Mouse (Mus musculus): ENCODE measurements around the gene Rps6kc1.
A peak's percentile ranks its signal among the peaks of the same experiment; 100 is the strongest.

The Rps6kc1 gene

DNA sequence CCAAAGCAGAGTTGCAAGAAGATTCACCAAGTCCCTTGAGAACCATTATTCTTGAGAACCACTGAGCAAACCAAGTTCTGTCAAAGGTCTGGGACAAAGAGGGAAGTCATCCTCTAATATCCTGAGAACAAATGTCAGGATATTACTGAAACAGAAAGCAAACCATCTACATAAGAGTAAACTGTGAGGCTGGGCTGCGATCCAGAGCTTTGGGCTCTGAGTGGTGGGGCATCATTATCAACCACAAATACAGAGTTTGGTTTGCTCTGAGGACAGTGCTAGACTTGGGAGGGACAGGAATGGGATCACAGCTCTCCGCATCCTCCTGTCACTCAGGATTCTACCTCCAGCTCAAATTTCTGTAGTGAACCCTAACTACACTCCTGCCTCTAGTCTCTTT lies 144.8 kb downstream of the Rps6kc1 start:
- DNase-seq (ENCODE audit: low spot score in 2 of 2): no peak

DNA sequence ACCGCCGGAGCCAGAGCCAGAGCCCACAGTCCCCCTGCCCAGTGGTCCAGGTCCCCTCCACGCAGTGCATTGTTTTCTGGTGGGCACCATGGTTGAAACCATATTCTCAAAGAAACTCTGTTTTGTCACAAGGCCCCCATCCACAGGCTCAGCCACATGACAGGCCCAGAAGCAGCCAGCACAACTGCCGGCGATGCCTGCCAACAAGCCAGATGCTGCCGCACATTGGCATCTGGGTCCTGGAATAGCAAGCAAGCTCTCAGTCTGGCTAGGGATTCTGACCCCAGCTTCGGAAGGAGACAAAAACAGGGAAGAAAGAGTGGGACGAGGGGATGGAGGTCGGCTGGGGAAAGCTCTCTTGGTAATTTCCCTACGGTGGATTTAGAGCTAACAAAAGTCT lies 147.8 kb downstream of the Rps6kc1 start:
- peak; percentile 70 to 72 for DNase-seq (ENCODE audit: low spot score in 2 of 2)

DNA sequence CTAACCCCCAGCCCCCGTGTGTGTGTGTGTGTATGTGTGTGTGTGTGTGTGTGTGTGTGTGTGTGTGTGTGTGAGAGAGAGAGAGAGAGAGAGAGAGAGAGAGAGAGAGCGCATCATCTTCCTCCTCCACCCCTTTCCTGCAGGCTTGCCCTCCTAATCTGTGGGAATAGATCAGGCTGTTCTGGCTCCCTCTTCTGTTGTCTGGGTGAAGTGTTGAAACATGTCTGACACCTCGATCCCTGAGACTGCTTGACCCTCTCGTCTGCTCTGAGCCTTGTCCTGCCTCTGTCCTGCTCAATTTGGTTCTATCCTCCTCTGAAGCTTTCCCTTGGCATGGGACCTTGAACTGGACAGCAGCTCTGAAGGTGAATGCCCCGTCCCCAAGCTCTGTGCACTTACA lies 149.8 kb downstream of the Rps6kc1 start:
- DNase-seq (ENCODE audit: low spot score in 2 of 2): no peak

DNA sequence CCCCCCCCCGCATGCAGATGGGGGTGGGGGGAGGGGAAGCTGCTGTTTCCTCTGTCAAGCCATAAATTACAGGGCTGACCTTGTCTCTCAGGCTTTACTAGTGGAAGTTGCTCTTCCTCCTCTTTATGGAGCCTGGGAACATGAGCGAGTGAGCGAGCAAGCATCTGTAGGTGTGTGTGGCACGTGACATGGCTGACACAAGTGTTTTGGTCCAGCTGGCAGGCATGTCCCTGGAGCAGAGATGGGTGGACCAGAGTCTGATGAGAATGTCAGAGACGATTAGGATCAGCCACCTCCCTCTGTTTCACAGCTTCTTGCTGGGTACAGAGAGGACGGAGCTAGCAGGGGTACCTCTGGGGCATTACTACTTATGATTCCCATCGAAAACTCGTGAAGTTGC lies 153.7 kb downstream of the Rps6kc1 start:
- no peak for DNase-seq (ENCODE audit: low spot score in 2 of 2)

DNA sequence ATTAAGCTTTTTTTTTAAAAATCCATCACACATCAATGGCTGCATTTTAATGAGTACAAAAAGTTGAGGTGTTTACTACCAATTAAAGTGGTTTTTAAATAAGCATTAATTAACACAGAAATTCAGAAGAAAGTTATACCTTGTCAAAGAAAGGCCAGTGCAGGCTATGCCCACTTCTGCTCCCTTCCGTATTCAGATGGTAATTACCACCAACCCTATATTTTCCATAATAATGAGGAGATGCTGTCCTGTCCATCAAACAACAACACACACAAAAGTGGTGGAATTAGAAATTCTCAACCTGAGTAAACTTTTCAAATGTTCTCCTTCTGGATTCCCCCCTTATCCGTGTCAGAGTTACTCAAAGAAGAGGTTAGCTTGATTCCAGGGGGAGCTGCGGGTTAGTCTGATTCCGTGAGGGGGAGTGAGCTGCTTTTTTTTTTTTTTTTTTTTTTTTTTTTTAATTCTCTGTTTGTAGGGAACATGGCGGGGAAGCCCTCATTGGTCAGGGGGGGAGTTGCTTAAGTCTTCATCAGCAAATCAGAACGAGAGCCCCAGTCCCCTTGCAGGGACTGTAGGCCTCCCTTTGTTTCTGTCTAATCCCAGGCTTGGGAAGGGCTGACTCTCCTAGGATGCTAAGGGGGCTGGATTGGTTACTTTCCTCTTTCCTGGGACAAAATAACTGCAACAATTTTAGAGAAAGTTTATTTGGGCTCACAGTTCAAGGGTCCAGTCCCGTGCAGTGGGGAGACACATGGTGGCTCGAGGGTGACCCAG lies 159.6 kb downstream of the Rps6kc1 start:
- no peak for DNase-seq (ENCODE audit: low spot score in 2 of 2)

DNA sequence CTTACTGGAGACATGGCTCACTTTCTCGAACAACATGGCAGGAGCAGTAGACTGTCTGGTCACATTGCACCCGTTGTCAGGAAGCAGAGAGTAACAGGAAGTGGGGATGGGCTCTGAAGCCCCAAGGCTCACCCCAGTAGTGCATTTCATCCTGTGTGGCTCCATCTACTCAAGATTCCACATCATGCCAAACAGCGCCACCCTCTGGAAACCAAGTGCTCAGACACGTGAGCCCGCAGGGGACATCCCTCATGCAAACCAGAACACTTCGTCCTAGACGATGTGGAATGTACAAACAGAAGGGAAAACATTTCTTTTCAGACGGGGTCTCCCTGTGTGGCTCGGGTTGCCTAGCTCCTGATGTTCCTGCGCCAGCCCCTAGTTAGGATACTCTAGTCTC lies 162.6 kb downstream of the Rps6kc1 start:
- DNase-seq (ENCODE audit: low spot score in 2 of 2): no peak

DNA sequence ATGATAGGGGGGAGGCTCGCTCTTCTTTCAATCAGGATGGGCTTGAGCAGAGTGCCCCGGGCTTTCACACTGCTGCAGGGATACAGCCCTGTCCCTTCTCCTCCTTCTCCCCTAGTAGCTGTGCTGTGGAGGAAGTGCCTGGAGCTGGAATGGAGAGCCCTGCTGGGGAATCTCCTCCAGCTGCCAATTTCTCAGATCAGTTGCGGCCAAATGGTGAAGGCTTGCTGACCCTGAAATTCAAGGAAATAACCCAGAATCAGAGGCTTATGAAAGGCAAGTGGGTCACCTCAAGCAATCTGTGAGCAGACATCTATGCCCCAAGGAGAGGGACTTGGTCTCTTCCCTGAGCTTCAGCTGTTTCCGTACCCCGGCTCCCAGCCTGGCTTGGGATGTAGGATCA lies 170.1 kb downstream of the Rps6kc1 start:
- DNase-seq (ENCODE audit: low spot score in 2 of 2): no peak

DNA sequence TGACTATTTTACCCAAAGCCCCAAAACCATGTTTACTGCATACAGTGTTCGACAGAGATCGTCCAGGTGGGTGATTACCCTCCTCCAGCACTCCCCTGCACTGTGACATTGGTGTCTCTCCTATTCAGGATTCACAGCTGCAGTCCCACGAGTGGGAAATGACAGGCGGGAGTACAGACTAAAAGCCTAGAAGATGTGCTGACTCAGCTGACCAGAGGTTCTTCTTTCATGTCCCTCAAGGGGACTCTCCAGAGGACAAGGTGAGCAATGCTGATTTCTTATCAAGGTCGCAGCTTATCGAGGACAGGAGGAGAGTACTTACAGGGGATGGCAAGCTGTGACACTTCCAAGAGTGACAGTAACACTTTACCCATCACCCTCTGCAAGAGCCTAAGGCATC lies 178.8 kb downstream of the Rps6kc1 start:
- no peak for DNase-seq (ENCODE audit: low spot score in 2 of 2)

DNA sequence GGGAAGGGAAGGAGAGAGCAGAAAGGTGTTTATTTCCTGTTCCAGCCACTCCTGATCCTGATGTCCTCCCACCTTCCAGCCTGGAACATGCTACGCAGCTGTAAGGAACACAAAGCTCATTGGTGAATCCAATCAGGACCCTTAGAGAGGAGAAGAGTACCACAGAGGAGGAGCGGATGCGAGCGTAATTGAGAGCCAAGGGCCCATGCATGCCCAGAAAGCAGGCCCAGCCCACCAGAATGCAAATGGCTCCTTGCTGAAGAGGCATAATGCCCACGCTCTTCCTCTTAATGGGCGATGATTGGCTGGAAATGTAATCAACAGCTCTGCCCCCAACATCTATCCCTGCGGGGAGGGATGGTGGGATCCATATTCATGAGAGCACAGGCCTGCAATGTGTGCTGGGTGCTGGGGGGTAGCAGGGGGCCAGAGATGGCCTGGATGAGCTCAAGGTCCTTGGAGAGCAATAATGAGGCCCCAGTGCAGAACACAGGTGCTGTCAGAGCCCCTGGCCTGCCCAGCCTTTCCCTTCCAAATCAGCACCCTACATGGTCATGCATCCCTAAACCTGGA lies 182.0 kb downstream of the Rps6kc1 start:
- DNase-seq (ENCODE audit: low spot score in 2 of 2): peak; percentile 44 to 70

DNA sequence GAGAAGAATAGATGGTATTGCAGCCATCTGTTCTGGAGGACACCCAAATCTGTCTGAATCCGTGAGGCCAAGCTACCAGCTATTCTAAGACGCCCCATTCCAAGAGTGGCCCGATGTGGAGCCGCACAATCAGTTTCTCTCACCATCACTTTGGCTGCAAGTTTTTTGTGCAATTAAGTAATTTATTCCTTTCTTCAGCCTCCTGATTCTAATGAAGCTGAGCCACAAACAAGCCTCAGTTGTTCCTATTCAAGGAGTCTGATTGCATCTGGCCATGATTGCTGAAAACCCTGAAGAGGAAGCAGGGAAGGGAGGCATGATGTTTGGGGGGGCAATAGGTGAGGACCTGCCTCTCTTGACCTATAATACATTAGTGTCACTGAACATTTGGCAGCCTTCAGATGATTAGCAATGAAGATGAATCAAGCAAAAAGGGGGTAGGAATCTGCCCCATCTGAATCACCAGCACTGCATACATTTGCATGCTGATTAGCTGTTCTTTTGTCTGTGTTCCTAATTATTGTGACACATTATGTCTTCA lies 183.4 kb downstream of the Rps6kc1 start:
- peak; percentile 45 to 68 for DNase-seq (ENCODE audit: low spot score in 2 of 2)

DNA sequence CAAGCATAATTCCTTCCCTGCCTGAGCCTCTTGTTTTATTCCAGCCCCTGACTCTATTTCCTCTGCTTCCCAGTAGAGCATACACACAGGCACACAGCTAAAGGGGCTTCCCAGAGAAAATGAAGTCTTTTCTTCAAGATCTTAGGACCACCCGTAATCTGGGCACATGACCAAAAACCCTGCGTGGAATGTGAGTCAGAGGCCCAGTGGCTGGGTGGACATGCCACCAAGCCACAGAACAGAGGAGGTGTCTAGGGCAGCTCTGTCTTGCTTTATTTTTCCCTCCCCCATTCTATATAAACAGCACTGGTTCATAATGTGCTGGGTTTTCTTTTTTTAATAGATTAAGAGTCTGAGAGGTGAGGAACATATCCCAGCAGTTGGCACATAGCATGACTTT lies 184.2 kb downstream of the Rps6kc1 start:
- peak; percentile 28 to 32 for DNase-seq (ENCODE audit: low spot score in 2 of 2)

DNA sequence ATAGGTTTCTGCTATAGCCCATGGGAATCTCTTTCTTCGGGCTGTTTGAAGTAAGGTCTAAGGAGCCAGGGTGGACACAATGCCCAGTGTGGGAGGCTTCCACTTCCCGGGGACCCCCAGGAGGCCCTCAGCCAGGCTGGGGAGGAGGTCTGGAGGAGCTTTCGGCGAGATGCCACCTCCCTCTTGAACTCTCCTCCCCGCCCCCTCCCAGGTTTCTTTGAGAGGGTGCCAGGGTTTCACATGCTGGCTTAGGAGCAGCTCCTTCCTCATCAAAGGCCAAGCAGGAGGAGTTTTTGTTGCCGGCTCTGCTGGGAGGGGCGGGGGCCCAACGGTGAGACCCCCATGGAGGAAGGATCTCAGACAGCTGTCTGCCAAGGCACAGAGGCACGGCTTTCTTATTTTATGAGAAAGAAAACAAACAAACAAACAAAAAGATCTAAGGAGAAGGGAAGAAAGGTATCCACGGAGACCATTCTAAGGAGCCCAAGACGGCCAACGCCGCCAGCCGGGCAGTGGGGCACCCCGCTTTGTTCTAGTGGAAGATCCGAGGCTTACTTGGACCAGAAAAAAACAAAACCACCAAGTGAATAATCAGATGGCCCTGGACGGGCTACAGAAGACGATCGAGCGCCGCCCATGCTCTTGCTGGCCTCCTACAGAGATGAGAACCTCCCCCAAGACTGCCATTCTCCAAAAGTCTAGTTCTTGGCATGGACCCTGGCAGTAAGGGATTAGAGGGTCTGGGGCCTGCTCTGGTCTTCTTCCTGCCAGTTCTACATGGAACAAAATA lies 186.8 kb downstream of the Rps6kc1 start:
- peak; percentile 69 to 79 for DNase-seq (ENCODE audit: low spot score in 2 of 2)

DNA sequence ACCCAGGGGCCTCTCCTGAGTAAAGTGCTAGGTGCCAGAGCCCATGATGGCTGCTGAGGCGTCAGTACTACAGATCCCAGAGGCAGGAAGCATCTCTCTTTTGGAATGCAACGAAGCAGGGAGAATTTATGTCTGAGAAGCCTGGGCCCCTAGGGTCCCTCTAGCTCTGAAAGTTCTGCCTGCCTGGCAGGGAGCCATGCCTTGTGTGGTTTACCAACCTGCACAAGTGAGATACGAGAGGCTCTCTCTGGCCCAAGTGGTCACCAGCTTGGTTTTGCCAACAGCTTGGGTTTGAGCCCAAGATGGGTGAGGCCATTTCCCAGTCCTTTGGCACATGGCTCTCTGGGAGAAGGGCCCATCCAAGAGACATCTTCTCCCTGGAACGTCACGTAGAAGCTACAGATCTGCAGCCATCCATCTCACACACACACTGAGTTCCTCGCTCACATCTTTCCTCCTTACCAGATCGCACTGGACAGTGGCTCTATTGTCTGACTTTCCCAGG lies 187.6 kb downstream of the Rps6kc1 start:
- peak; percentile 28 to 36 for DNase-seq (ENCODE audit: low spot score in 2 of 2)

DNA sequence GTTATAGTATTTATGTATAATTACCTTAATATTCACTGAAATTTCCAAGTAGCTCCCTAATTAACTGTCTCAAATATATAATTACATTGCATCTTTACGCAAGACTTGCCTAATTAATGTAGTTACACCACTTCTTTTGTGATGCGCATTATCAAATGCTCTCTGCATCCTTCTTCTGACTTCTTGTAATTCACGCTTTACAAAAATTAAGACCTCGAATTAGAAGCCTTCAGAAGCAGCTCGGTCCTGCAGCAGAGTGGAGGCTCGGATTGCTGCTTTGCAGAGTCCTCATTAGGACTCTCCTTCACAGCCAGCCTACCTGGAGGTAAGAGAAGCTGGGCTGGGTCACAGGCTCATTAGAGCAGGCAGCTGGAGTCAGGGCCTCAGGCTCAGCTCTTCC lies 197.7 kb downstream of the Rps6kc1 start:
- no peak for DNase-seq (ENCODE audit: low spot score in 2 of 2)

DNA sequence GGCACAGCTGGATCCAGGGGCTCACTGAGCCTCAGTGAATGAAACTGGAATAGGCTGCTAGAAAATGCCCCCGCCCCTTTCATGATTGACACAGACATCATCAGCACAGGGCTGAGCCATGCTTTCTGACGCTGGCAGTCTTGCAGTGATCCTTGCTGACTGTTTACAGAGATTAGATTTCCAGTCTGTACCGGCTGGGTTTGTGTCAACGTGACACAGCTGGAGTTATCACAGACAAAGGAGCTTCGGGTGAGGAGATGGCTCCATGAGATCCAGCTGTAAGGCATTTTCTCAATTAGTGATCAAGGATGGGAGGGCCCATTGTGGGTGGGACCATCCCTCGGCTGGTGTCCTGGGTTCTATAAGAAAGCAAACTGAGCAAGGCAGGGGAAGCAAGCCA lies 214.0 kb downstream of the Rps6kc1 start:
- no peak for DNase-seq (ENCODE audit: low spot score in 2 of 2)

DNA sequence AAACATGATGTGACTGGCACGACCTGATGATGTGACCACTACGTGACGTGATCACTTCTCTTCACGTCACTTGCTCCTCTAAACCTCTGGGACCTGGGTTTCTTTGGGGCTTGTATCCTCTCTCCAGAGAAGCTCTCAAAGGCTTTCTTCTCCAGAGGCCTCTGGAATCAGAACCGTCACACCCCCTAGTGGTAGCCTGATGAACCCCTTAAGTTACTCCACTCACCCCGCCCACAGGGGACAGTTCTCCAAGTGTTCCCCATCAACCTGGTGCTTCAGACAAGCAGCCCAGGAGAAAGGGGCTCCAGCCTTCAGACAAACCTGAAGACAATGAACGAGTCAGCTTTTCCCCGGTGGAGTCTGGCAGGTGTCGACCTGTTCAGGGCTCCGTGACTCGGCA lies 216.0 kb downstream of the Rps6kc1 start:
- DNase-seq (ENCODE audit: low spot score in 2 of 2): peak in 1 of 2 experiments; percentile 76

DNA sequence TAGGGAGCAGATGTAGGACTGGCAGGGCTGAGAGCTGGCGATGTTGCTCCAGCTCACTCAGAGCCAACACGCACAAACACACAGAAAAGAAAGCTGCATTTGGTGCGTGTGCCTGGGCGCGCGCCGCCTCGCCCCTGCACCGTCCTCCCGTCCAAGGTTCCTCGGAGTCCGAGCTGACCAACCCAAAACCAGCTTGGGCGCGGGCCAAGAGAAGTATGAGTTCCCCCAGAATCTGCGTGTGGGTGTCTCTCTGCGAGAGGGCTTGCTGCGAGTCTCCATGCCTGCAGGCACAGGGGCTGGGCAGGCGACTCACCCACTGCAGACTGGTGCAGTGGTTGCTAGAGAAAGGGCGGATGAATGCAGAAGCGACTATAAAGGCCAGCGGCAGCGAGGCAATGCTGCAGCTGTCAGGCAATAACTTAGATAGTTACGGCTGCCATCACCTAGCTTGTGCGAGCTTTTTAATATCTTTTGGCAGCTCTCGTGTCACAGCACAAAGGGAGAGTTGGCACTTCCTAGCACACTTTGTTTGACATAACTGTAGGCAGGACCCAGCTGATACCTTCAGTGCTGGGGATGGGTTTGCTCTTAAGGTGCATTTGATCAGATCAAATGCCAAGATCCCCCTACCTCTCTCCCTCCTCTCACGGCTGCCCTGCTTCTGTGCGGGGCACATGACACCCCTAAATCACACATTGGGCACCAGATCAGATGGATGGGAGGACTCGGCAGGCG lies 220.9 kb downstream of the Rps6kc1 start:
- DNase-seq (ENCODE audit: low spot score in 2 of 2): peak in 1 of 2 experiments; percentile 48

DNA sequence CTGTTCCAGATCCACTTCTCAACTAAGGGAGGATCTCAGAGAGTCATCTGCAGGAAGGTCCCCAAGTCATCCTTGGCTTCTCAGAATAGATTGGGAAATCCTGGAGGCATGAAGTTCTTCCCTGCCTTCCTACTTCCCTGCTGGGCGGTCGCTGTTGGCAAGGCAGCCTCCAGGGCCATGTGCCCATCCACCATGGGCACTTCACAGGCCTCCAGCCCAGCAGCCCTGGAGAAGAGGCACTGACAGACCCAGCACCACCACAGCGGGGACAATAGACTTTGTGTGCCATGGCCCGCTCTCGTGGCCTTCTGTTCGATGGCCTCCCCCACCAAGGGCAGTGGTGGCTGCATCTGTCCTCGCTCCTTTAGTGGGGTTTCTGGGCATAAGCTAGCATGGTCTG lies 228.5 kb downstream of the Rps6kc1 start:
- no peak for DNase-seq (ENCODE audit: low spot score in 2 of 2)

DNA sequence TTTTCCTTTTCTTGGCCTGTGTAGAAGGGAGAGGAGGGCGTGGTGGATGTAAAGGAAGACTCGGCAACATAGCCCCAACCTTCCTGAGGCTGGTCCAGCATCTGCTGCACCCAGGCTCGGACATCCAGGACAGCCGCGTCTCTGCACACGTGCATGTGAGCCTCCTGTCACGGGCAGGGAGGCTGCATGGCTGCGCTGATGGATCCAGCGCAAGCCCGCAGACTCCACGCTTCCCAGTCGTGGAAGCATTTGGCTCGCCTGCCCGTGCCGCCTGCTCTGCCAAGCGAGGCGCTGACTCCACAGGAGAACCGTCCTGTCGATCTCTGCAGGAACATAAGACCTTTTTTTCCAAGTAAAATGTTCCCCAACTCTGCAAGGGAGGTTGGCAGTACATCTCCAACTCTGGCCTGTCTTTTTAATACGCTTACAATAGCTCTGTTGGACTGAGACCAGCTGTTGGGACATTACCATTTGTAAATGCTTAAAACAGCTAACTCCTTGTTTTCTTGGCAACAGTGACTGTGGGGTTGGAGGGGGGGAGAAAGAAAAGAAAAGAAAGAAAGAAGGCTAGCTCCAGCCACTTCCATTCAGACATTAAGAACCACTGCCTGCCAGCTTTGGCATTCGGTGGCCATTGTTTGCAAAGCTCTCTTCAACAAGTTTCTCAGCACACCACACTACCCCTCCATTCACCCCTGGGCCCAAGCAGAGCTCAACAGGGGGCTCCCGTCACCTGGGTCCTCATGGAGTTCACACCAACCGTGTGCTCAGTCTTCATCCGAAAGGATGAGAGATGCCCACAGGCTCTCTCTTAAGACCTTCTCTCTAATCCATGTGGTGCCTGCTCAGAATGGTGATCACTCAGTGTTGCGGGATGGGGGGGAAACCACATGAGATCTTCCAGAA lies 229.3 kb downstream of the Rps6kc1 start:
- peak; percentile 84 to 87 for DNase-seq (ENCODE audit: low spot score in 2 of 2)

DNA sequence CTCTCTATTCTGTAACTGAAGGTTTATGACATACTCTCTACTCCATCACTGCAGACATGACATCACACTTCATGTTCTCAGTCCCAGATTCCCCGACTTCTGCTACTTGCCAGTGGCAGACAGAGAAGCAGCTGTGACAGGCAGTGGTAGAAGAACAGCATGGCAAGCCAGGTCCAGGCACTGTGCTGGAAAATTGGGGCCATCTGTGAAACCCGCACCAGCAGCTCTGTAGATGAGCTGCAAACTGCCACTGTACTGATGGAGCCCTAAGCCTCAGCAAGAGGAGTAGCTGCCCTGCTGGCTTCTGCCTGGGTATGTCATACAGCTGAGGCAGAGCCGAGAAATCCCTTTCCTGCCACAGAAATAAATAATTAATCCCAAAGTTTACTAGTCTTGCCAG lies 236.1 kb downstream of the Rps6kc1 start:
- DNase-seq (ENCODE audit: low spot score in 2 of 2): no peak

DNA sequence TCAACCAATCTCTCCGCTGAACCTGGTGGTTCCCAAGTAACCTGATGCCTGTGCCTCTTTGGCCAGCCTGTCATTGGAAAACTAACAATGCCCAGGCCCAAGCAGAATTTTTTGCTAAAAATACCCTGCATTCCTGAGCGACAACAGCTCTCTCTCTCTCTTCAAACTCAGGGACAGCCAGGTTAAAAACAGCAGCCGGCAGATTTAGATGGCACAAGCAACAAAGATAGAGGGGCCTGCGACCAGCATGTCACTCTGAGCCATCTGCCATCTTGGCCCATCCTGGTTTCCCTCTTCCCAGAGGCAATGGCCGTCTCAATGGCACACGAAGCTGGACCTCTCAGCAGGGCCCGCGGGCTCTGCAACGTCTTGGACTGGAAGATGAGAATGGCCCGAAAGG lies 242.5 kb downstream of the Rps6kc1 start:
- DNase-seq (ENCODE audit: low spot score in 2 of 2): peak in 1 of 2 experiments; percentile 16
